Mouse (Mus musculus) urinary bladder, postnatal 14 days (tissue): Measurements from ENCODE around the gene Kif24.
"Not testable (repeated sequence)": the region's sequence is repeated elsewhere in the genome, so short reads cannot be mapped to it uniquely, and the experiment has no call there.

Source experiments
- DNase-seq: peaks from one replicate; pipeline ENCODE4 v3.0.0; 2021; ENCODE audit warnings: low spot score

Kif24 gene

GRCm38 (mm10) chr4:41492951-41493350 lies 28.3 kb upstream of the Kif24 start:
- no peak for DNase-seq

- peak; percentile 77 for DNase-seq
Observed at GRCm38 (mm10) chr4:41481601-41482017, 16.9 kb upstream of the Kif24 start.

- DNase-seq, result peak; percentile 72
Observed at GRCm38 (mm10) chr4:41480254-41480653, 15.6 kb upstream of the Kif24 start.

- peak; percentile 38 for DNase-seq
Observed at GRCm38 (mm10) chr4:41479456-41479804, 14.7 kb upstream of the Kif24 start.

- DNase-seq, result no peak
Observed at GRCm38 (mm10) chr4:41478751-41479455, 14.2 kb upstream of the Kif24 start.

- DNase-seq, result no peak
Observed at GRCm38 (mm10) chr4:41477648-41478160, 13.0 kb upstream of the Kif24 start.

GRCm38 (mm10) chr4:41471384-41471689 lies 6.7 kb upstream of the Kif24 start:
- DNase-seq, result no peak

- DNase-seq, result no peak
Observed at GRCm38 (mm10) chr4:41470684-41471383, 6.1 kb upstream of the Kif24 start.

GRCm38 (mm10) chr4:41470051-41470683 lies 5.5 kb upstream of the Kif24 start:
- no peak for DNase-seq

- DNase-seq, result no peak
Observed at GRCm38 (mm10) chr4:41469199-41469598, 4.5 kb upstream of the Kif24 start.

- DNase-seq, result peak; percentile 65
Observed at GRCm38 (mm10) chr4:41468396-41469080, 3.9 kb upstream of the Kif24 start.

- DNase-seq, result no peak
Observed at GRCm38 (mm10) chr4:41465287-41465665, 589 bp upstream of the Kif24 start.

GRCm38 (mm10) chr4:41463051-41463738 lies 1.5 kb downstream of the Kif24 start:
- not testable (repeated sequence) for DNase-seq

- DNase-seq, result no peak
Observed at GRCm38 (mm10) chr4:41460690-41461089, 4.0 kb downstream of the Kif24 start.

GRCm38 (mm10) chr4:41447595-41447994 lies 17.1 kb downstream of the Kif24 start:
- DNase-seq, result no peak

- DNase-seq, result no peak
Observed at GRCm38 (mm10) chr4:41442790-41443302, 21.8 kb downstream of the Kif24 start.

- DNase-seq, result no peak
Observed at GRCm38 (mm10) chr4:41438931-41439330, 25.8 kb downstream of the Kif24 start.

GRCm38 (mm10) chr4:41416966-41417365 lies 47.7 kb downstream of the Kif24 start:
- DNase-seq, result no peak

GRCm38 (mm10) chr4:41409341-41409740 lies 55.3 kb downstream of the Kif24 start:
- no peak for DNase-seq

GRCm38 (mm10) chr4:41407353-41407752 lies 57.3 kb downstream of the Kif24 start:
- DNase-seq, result no peak

- DNase-seq, result no peak
Observed at GRCm38 (mm10) chr4:41406597-41406996, 58.1 kb downstream of the Kif24 start.

GRCm38 (mm10) chr4:41401573-41401972 lies 63.1 kb downstream of the Kif24 start:
- DNase-seq, result no peak
